Mouse (Mus musculus): ENCODE data around the gene Lrrc8c. TPM values are rescaled to one million over a fixed set of nuclear protein-coding genes. Genes with fewer than 3 reads are reported as not detected.

The Lrrc8c gene
- polyA plus RNA-seq, 1 experiment from 2014 or later: 13.2 TPM

GRCm38 (mm10) chr5:105493377-105493776, 25.8 kb upstream of the Lrrc8c start:
- 83% methylated on average over 7 of the region's 7 CpGs for WGBS
- H3K36me3 ChIP-seq: no peaks in the 10 kb centered on the region
- no peak for ATAC-seq (ENCODE audit: insufficient number of reproducible peaks, insufficient read depth, low FRiP score, low TSS enrichment)
- peaks cover 16% of the 10 kb centered on the region for H3K4me1 ChIP-seq
- no peak overlapping the region for H3K4me3 ChIP-seq
- no peak overlapping the region for H3K27ac ChIP-seq
- H3K9ac ChIP-seq: no peak overlapping the region
- H3K4me2 ChIP-seq (replicated peaks): no peak overlapping the region
- H3K9me3 ChIP-seq: no peaks in the 10 kb centered on the region
- H3K27me3 ChIP-seq: peaks cover 5% of the 10 kb centered on the region; the same call in 1 of the 2 replicates

- peak overlapping the region; percentile 40 for H3K4me2 ChIP-seq (replicated peaks)
- no peak overlapping the region for H3K27ac ChIP-seq
- 32% methylated on average over 10 of the region's 10 CpGs for WGBS
Measured at GRCm38 (mm10) chr5:105494246-105494917, 24.8 kb upstream of the Lrrc8c start.

GRCm38 (mm10) chr5:105494918-105495901, 24.0 kb upstream of the Lrrc8c start:
- Histone ChIP-seq H3K27ac (no peak overlapping the region), H3K9me3 (no peaks in the 10 kb centered on the region), H3K9ac (no peak overlapping the region), H3K36me3 (no peaks in the 10 kb centered on the region), H3K4me1 (peaks cover 18% of the 10 kb centered on the region), H3K4me3 (peak overlapping the region; percentile 24), H3K27me3 (peaks cover 5% of the 10 kb centered on the region; the same call in 1 of the 2 replicates), H3K4me2 (replicated peaks) (peak overlapping the region; percentile 40)
- 8% methylated on average over 22 of the region's 24 CpGs for WGBS
- peak; percentile 44; the same call in 1 of the 2 replicates for ATAC-seq (ENCODE audit: insufficient number of reproducible peaks, insufficient read depth, low FRiP score, low TSS enrichment)

More at GRCm38 (mm10) chr5:105494246-105494917, 24.8 kb upstream of the Lrrc8c start:
- H3K36me3 ChIP-seq: no peaks in the 10 kb centered on the region
- H3K27me3 ChIP-seq: peaks cover 5% of the 10 kb centered on the region; the same call in 1 of the 2 replicates
- H3K9me3 ChIP-seq: no peaks in the 10 kb centered on the region
- H3K4me3 ChIP-seq: no peak overlapping the region
- H3K4me1 ChIP-seq: peaks cover 16% of the 10 kb centered on the region
- no peak for ATAC-seq (ENCODE audit: insufficient number of reproducible peaks, insufficient read depth, low FRiP score, low TSS enrichment)
- no peak overlapping the region for H3K9ac ChIP-seq

DNA sequence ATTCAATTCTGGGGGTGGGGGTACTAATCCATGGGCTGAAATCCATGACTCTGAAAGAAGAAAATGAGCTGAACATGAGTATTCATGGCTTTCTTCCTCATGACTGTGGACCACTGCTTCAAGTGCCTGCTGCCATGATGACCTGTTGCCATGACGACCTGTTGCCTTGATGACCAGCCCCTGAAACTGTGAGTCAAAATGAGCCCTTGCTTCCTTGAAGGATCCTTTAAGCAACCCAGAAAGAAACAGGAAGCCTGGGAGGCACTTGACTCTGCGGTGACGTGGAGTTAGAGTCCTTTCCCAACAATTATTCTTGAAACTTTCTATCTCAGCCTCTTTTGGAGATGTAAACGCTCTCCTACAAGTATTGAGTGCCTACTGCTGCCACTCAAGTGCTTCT, 23.1 kb upstream of the Lrrc8c start:
- Histone ChIP-seq H3K9me3 (no peaks in the 10 kb centered on the region), H3K27me3 (peaks cover 5% of the 10 kb centered on the region; the same call in 1 of the 2 replicates), H3K9ac (no peak overlapping the region), H3K4me1 (peaks cover 25% of the 10 kb centered on the region), H3K4me3 (no peak overlapping the region), H3K4me2 (replicated peaks) (no peak overlapping the region), H3K36me3 (no peaks in the 10 kb centered on the region), H3K27ac (no peak overlapping the region)
- no peak for ATAC-seq (ENCODE audit: insufficient number of reproducible peaks, insufficient read depth, low FRiP score, low TSS enrichment)
- 83% methylated on average over 4 of the region's 4 CpGs for whole genome bisulfite sequencing

- no peaks in the 10 kb centered on the region for H3K36me3 ChIP-seq
- H3K4me2 ChIP-seq (replicated peaks): no peak overlapping the region
- peaks cover 5% of the 10 kb centered on the region; the same call in 1 of the 2 replicates for H3K27me3 ChIP-seq
- no peak overlapping the region for H3K4me3 ChIP-seq
- 84% methylated on average over 7 of the region's 7 CpGs for WGBS
- no peak overlapping the region for H3K27ac ChIP-seq
- ATAC-seq (ENCODE audit: insufficient number of reproducible peaks, insufficient read depth, low FRiP score, low TSS enrichment): no peak
- H3K4me1 ChIP-seq: peaks cover 25% of the 10 kb centered on the region
- no peaks in the 10 kb centered on the region for H3K9me3 ChIP-seq
- no peak overlapping the region for H3K9ac ChIP-seq
Measured at GRCm38 (mm10) chr5:105496586-105496985, 22.6 kb upstream of the Lrrc8c start.

DNA sequence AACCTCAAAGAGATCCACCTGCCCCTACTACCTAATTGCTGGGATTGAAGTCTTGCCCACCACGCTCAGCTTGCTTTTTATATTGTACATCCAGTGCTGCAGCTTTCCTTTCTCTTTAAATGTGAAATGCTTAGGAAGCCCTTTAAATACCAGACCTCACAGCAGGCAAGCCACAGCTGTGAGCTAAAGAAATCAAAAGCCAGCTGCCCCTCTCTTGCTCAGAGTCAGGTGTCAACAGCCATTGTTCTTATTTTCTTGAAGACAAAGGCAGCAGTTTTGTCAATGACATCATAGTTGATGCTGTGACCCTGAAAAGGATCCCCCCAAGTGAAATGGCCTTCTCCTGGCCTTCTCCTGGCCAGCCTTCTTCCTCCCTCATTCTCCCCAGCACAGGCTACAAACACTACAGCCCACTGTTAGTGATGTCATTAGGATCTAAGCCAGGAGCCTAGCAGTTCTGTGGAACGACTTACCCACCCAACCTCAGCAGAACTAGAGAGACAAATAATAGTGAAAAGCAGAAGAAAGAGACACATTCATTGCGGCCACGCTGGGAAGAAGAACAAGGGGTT, 20.7 kb upstream of the Lrrc8c start:
- H3K27me3 ChIP-seq: peaks cover 5% of the 10 kb centered on the region; the same call in 1 of the 2 replicates
- ATAC-seq (ENCODE audit: insufficient number of reproducible peaks, insufficient read depth, low FRiP score, low TSS enrichment): no peak
- no peak overlapping the region for H3K27ac ChIP-seq
- no peak overlapping the region for H3K4me2 ChIP-seq (replicated peaks)
- 55% methylated on average over 4 of the region's 4 CpGs for WGBS
- no peak overlapping the region for H3K9ac ChIP-seq
- peaks cover 25% of the 10 kb centered on the region for H3K4me1 ChIP-seq
- H3K9me3 ChIP-seq: no peaks in the 10 kb centered on the region
- no peaks in the 10 kb centered on the region for H3K36me3 ChIP-seq
- no peak overlapping the region for H3K4me3 ChIP-seq

DNA sequence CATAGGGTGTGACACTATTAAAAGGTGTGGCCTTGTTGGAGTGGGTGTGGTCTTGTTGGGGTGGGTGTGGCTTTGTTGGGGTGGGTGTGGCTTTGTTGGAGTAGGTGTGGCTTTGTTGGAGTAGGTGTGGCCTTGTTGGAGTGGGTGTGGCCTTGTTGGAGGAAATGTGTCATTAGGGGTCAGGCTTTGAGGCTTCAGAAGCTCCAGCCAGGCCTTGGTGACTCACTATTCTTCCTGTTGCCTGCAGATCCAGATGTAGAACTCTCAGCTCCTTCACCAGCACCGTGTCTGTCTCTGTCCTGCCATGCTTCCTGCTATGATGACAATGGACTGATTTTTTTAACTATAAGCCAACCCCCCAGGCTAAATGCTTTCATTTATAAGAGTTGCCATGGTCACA, 19.8 kb upstream of the Lrrc8c start:
- Histone ChIP-seq H3K4me2 (replicated peaks) (no peak overlapping the region), H3K4me1 (peaks cover 21% of the 10 kb centered on the region), H3K27me3 (peaks cover 5% of the 10 kb centered on the region; the same call in 1 of the 2 replicates), H3K9ac (no peak overlapping the region), H3K27ac (no peak overlapping the region), H3K9me3 (no peaks in the 10 kb centered on the region), H3K4me3 (no peak overlapping the region), H3K36me3 (no peaks in the 10 kb centered on the region)
- WGBS: 57% methylated on average over 1 of the region's 1 CpGs
- no peak for ATAC-seq (ENCODE audit: insufficient number of reproducible peaks, insufficient read depth, low FRiP score, low TSS enrichment)

GRCm38 (mm10) chr5:105500132-105501121, 18.8 kb upstream of the Lrrc8c start:
- H3K27ac ChIP-seq: no peak overlapping the region
- H3K9me3 ChIP-seq: no peaks in the 10 kb centered on the region
- peaks cover 14% of the 10 kb centered on the region for H3K4me1 ChIP-seq
- H3K4me2 ChIP-seq (replicated peaks): no peak overlapping the region
- peaks cover 5% of the 10 kb centered on the region; the same call in 1 of the 2 replicates for H3K27me3 ChIP-seq
- no peak overlapping the region for H3K9ac ChIP-seq
- H3K4me3 ChIP-seq: no peak overlapping the region
- H3K36me3 ChIP-seq: no peaks in the 10 kb centered on the region
- 40% methylated on average over 12 of the region's 12 CpGs for WGBS
- ATAC-seq (ENCODE audit: insufficient number of reproducible peaks, insufficient read depth, low FRiP score, low TSS enrichment): no peak

- H3K4me2 ChIP-seq (replicated peaks): no peak overlapping the region
- no peaks in the 10 kb centered on the region for H3K9me3 ChIP-seq
- no peak for ATAC-seq (ENCODE audit: insufficient number of reproducible peaks, insufficient read depth, low FRiP score, low TSS enrichment)
- no peak overlapping the region for H3K27ac ChIP-seq
- WGBS: 76% methylated on average over 3 of the region's 3 CpGs
- H3K9ac ChIP-seq: no peak overlapping the region
- no peaks in the 10 kb centered on the region for H3K36me3 ChIP-seq
- peaks cover 5% of the 10 kb centered on the region; the same call in 1 of the 2 replicates for H3K27me3 ChIP-seq
- H3K4me3 ChIP-seq: no peak overlapping the region
- H3K4me1 ChIP-seq: peaks cover 9% of the 10 kb centered on the region
Measured at GRCm38 (mm10) chr5:105501136-105501535, 18.1 kb upstream of the Lrrc8c start.

DNA sequence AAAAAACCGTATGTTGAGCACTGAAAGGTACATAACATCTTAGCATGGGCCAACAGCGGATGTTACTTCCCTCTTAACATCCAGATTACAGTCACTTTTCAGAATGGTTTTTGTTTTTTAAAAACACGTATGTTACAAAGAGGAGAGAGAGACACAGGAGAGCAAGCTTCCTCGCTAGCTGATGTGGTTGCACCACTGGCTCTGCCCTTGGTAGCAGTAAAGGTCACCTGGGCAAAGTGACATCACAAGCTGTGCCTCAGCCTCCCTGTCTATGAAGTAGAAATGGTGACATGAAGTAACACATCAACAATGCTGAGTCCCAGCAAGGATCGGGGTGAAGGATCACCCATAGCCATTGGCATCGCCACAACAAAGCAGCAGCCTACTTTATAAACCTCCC, 10.4 kb upstream of the Lrrc8c start:
- ATAC-seq (ENCODE audit: insufficient number of reproducible peaks, insufficient read depth, low FRiP score, low TSS enrichment): no peak
- Histone ChIP-seq H3K27me3 (no peaks in the 10 kb centered on the region), H3K4me3 (no peak overlapping the region), H3K9me3 (no peaks in the 10 kb centered on the region), H3K9ac (no peak overlapping the region), H3K4me2 (replicated peaks) (no peak overlapping the region), H3K4me1 (no peaks in the 10 kb centered on the region), H3K27ac (no peak overlapping the region), H3K36me3 (no peaks in the 10 kb centered on the region)
- WGBS: 88% methylated on average over 6 of the region's 6 CpGs
